Mouse (Mus musculus) adrenal gland, postnatal 10 days (tissue): ENCODE measurements around the gene Spc25. TPM values are rescaled to one million over a fixed set of nuclear protein-coding genes. Genes with fewer than 3 reads are reported as not detected.
A peak's percentile ranks its signal among the peaks of the same experiment; 100 is the strongest.

Experiments
- DNase-seq: peaks from one replicate; pipeline ENCODE4 v3.0.0; 2021; ENCODE audit warnings: mixed read lengths
- long read RNA-seq, 2 experiments: library from polyadenylated mRNA; stranded (forward); transcript quantifications; one replicate each; pipeline ENCODE4 v2.0.0; 2021
- total RNA-seq, 2 experiments: library from RNA; stranded (reverse); gene quantifications; 2 replicates each; pipeline ENCODE4 v1.2.3; 2021

Gene Spc25
- total RNA-seq = 10 to 100 TPM; 16.6 to 17.9 TPM
- long read RNA-seq, experiment 1, transcript Spc25-202 (7 exons, 1,527 nt) = minor isoform, 9 of 32 reads
- long read RNA-seq, experiment 1, transcript Spc25-201 (7 exons, 1,352 nt) = major isoform, 20 of 32 reads
- long read RNA-seq, experiment 1, partial matches to known transcripts = 0 of 32 reads
- long read RNA-seq, experiment 1, other reads (novel, unspliced or antisense) = 3 of 32 reads
- long read RNA-seq, experiment 2, transcript Spc25-201 (7 exons, 1,352 nt) = major isoform, 10 of 22 reads
- long read RNA-seq, experiment 2, transcript Spc25-202 (7 exons, 1,527 nt) = minor isoform, 7 of 22 reads
- long read RNA-seq, experiment 2, partial matches to known transcripts = 4 of 22 reads
- long read RNA-seq, experiment 2, other reads (novel, unspliced or antisense) = 1 of 22 reads

GRCm38 (mm10) chr2:69205791-69206351 lies at the start of gene Spc25:
Gene Spc25, minus strand, starts transcription at chr2:69206194.
- DNase-seq = peak; percentile 91

- no peak for DNase-seq
These were observed 42.3 kb upstream of the Spc25 start for GRCm38 (mm10) chr2:69248221-69248755.

GRCm38 (mm10) chr2:69247081-69247480 lies 41.1 kb upstream of the Spc25 start:
- no peak for DNase-seq

GRCm38 (mm10) chr2:69244924-69245323 lies 38.9 kb upstream of the Spc25 start:
- DNase-seq = no peak

GRCm38 (mm10) chr2:69239315-69239714 lies 33.3 kb upstream of the Spc25 start:
- DNase-seq = no peak

- DNase-seq = no peak
These were observed 29.1 kb upstream of the Spc25 start for GRCm38 (mm10) chr2:69234976-69235678.

GRCm38 (mm10) chr2:69232101-69232500 lies 26.1 kb upstream of the Spc25 start:
- no peak for DNase-seq

GRCm38 (mm10) chr2:69230137-69230536 lies 24.1 kb upstream of the Spc25 start:
- DNase-seq = no peak

- DNase-seq = no peak
These were observed 22.6 kb upstream of the Spc25 start for GRCm38 (mm10) chr2:69228635-69229034.

GRCm38 (mm10) chr2:69226876-69227275 lies 20.9 kb upstream of the Spc25 start:
- DNase-seq = no peak

GRCm38 (mm10) chr2:69224724-69225123 lies 18.7 kb upstream of the Spc25 start:
- DNase-seq = no peak

- DNase-seq = no peak
These were observed 16.8 kb upstream of the Spc25 start for GRCm38 (mm10) chr2:69222815-69223214.

GRCm38 (mm10) chr2:69221868-69222416 lies 15.9 kb upstream of the Spc25 start:
- DNase-seq = no peak

GRCm38 (mm10) chr2:69215242-69215641 lies 9.2 kb upstream of the Spc25 start:
- no peak for DNase-seq

- no peak for DNase-seq
These were observed 6.7 kb upstream of the Spc25 start for GRCm38 (mm10) chr2:69212652-69213051.

- no peak for DNase-seq
These were observed 4.8 kb upstream of the Spc25 start, which contains the start of gene G6pc2 for GRCm38 (mm10) chr2:69210773-69211172. Gene G6pc2, plus strand, starts transcription at chr2:69211073.

- DNase-seq = no peak
These were observed 3.7 kb upstream of the Spc25 start for GRCm38 (mm10) chr2:69209684-69210083.

GRCm38 (mm10) chr2:69206523-69206922 lies 529 bp upstream of the Spc25 start:
- DNase-seq = no peak

- no peak for DNase-seq
These were observed 809 bp downstream of the Spc25 start for GRCm38 (mm10) chr2:69205185-69205584.

GRCm38 (mm10) chr2:69193555-69193954 lies 12.4 kb downstream of the Spc25 start:
- no peak for DNase-seq

GRCm38 (mm10) chr2:69191059-69191458 lies 14.9 kb downstream of the Spc25 start:
- no peak for DNase-seq

GRCm38 (mm10) chr2:69189222-69189621 lies 16.8 kb downstream of the Spc25 start:
- DNase-seq = no peak

- no peak for DNase-seq
These were observed 17.3 kb downstream of the Spc25 start for GRCm38 (mm10) chr2:69188732-69189131.
